Mouse (Mus musculus) liver, embryonic 12.5 days (tissue): ENCODE measurements around the gene Plin1. TPM values are rescaled to one million over a fixed set of nuclear protein-coding genes. Genes with fewer than 3 reads are reported as not detected.

Source experiments
- ATAC-seq: fragments of 200-750 bp; cut with Nextera tagmentation; 2 replicates; pipeline ENCODE4 v1.8.0; 2017; ENCODE audit warnings: moderate number of reproducible peaks, mild to moderate bottlenecking, moderate library complexity
- H3K27ac ChIP-seq: fragments of 300-500 bp; sonication (generic); 2 replicates; pipeline ENCODE4 v1.5.1; 2016; ENCODE audit warnings: mild to moderate bottlenecking
- H3K27me3 ChIP-seq: fragments of 300-500 bp; sonication (generic); replicated peaks from 2 replicates; pipeline ENCODE4 v1.6.1; 2016; ENCODE audit warnings: mild to moderate bottlenecking, moderate library complexity
- H3K36me3 ChIP-seq: fragments of 300-500 bp; sonication (generic); 2 replicates; pipeline ENCODE4 v1.6.1; 2016; ENCODE audit warnings: mild to moderate bottlenecking, moderate library complexity
- H3K4me1 ChIP-seq: fragments of 300-500 bp; sonication (generic); 2 replicates; pipeline ENCODE4 v1.6.1; 2016
- H3K4me2 ChIP-seq: fragments of 300-500 bp; sonication (generic); 2 replicates; pipeline ENCODE4 v1.6.1; 2016; ENCODE audit warnings: mild to moderate bottlenecking, moderate library complexity
- H3K4me3 ChIP-seq: fragments of 300-500 bp; sonication (generic); 2 replicates; pipeline ENCODE4 v1.5.1; 2016; ENCODE audit warnings: mild to moderate bottlenecking, moderate library complexity
- H3K9ac ChIP-seq: fragments of 300-500 bp; sonication (generic); 2 replicates; pipeline ENCODE4 v1.6.1; 2016; ENCODE audit warnings: mild to moderate bottlenecking, moderate library complexity
- H3K9me3 ChIP-seq: fragments of 300-500 bp; sonication (generic); replicated peaks from 2 replicates; pipeline ENCODE4 v1.6.1; 2016; ENCODE audit warnings: mild to moderate bottlenecking, moderate library complexity
- WGBS: fragments of 180-500 bp; shearing (Covaris S2); methylation state at CpG from one replicate; pipeline ENCODE4 v1.1.7; 2016; ENCODE audit not compliant: insufficient replicate concordance; 5-methylcytosine and 5-hydroxymethylcytosine counted together
- polyA plus RNA-seq: library from polyadenylated mRNA; unstranded; fragments of >200 nt; fragmentation: Nextera tagmentation; extraction: Ambion mirVana; gene quantifications from 2 replicates; pipeline ENCODE4 v1.2.1, GENCODE M21; 2016

Plin1 gene
- polyA plus RNA-seq, 1 experiment from 2014 or later: not detected

DNA sequence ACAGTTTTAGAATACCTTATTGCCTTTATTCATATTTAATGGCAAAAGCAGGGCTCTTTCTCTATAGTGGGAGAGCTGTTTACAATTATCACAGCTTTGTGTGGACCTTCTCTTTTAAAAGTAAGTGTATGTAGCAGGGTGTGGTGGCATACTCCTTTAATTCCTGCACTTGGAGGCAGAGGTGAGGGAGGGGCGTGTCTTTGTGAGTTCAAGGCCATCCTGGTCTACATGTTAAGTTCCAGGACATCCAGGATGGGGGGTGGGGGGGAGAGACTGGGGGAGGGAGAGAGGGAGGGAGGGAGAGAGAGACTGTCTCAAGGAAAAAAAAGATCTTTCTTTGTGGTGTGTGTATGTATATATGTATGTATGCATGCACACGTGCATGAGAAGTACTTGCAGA lies 52.5 kb downstream of the Plin1 start:
- Histone ChIP-seq H3K4me3 (no peak overlapping the region), H3K4me2 (no peak overlapping the region), H3K9ac (no peak overlapping the region), H3K27ac (no peak overlapping the region), H3K4me1 (no peaks in the 10 kb centered on the region), H3K27me3 (no peaks in the 10 kb centered on the region), H3K36me3 (peaks cover 98% of the 10 kb centered on the region), H3K9me3 (no peaks in the 10 kb centered on the region)
- no peak for ATAC-seq
- WGBS: 75% methylated on average over 2 of the region's 2 CpGs

- no peak overlapping the region for H3K27ac ChIP-seq
- no peaks in the 10 kb centered on the region for H3K4me1 ChIP-seq
- no peaks in the 10 kb centered on the region for H3K27me3 ChIP-seq
- no peak overlapping the region for H3K9ac ChIP-seq
- H3K36me3 ChIP-seq: peaks cover 96% of the 10 kb centered on the region
- no peak overlapping the region for H3K4me2 ChIP-seq
- no peaks in the 10 kb centered on the region for H3K9me3 ChIP-seq
- no peak overlapping the region for H3K4me3 ChIP-seq
- no peak for ATAC-seq
These were observed 53.5 kb downstream of the Plin1 start for GRCm38 (mm10) chr7:79679186-79679585.

GRCm38 (mm10) chr7:79670900-79671604 lies 61.7 kb downstream of the Plin1 start:
- no peak overlapping the region for H3K27ac ChIP-seq
- H3K4me2 ChIP-seq: no peak overlapping the region
- no peak for ATAC-seq
- peaks cover 93% of the 10 kb centered on the region for H3K36me3 ChIP-seq
- no peak overlapping the region for H3K4me3 ChIP-seq
- H3K4me1 ChIP-seq: no peaks in the 10 kb centered on the region
- no peaks in the 10 kb centered on the region for H3K9me3 ChIP-seq
- H3K27me3 ChIP-seq: no peaks in the 10 kb centered on the region
- WGBS: 91% methylated on average over 4 of the region's 4 CpGs
- no peak overlapping the region for H3K9ac ChIP-seq

Other genes starting within 250 kb of the Plin1 start
- not detected in 2 replicates for gene Rhcg, start 115.2 kb downstream of the Plin1 start, polyA plus RNA-seq
- gene Ticrr, start 72.7 kb downstream of the Plin1 start, polyA plus RNA-seq: 12.0 and 12.7 TPM in 2 replicates
- gene Kif7, start 17.2 kb downstream of the Plin1 start, polyA plus RNA-seq: 1.4 and 1.7 TPM in 2 replicates
- gene Pex11a, start 10.2 kb upstream of the Plin1 start, polyA plus RNA-seq: 1.3 TPM in 2 replicates
- 0.07 and 0.11 TPM in 2 replicates for gene Wdr93, start 10.3 kb upstream of the Plin1 start, polyA plus RNA-seq
- gene Mesp1, start 60.9 kb upstream of the Plin1 start, polyA plus RNA-seq: 0.10 TPM in 1 of 2 replicates, not detected in the other
- gene Mesp2, start 77.8 kb upstream of the Plin1 start, polyA plus RNA-seq: 0.06 TPM in 2 replicates
- gene Anpep, start 128.2 kb upstream of the Plin1 start, polyA plus RNA-seq: 12.8 and 13.8 TPM in 2 replicates
- 12.9 and 16.6 TPM in 2 replicates for gene Ap3s2, start 187.7 kb upstream of the Plin1 start, polyA plus RNA-seq
- 5.1 and 5.4 TPM in 2 replicates for gene Arpin, start 202.5 kb upstream of the Plin1 start, polyA plus RNA-seq